Mouse (Mus musculus) adrenal gland, postnatal 10 days (tissue): ENCODE results near the gene Olfr1186. TPM values are rescaled to one million over a fixed set of nuclear protein-coding genes. Genes with fewer than 3 reads are reported as not detected.
"Not testable (repeated sequence)": the region's sequence is repeated elsewhere in the genome, so short reads cannot be mapped to it uniquely, and the experiment has no call there.

Experiments
- DNase-seq: peaks from one replicate; pipeline ENCODE4 v3.0.0; 2021; ENCODE audit warnings: mixed read lengths
- long read RNA-seq, 2 experiments: library from polyadenylated mRNA; stranded (forward); transcript quantifications; one replicate each; pipeline ENCODE4 v2.0.0; 2021
- total RNA-seq, 2 experiments: library from RNA; stranded (reverse); gene quantifications; 2 replicates each; pipeline ENCODE4 v1.2.3; 2021

Gene Olfr1186
- total RNA-seq = not detected
- long read RNA-seq, experiment 1 = 0 reads
- long read RNA-seq, experiment 2 = 0 reads

GRCm38 (mm10) chr2:88518251-88518650 is at the start of gene Olfr1186:
Gene Olfr1186 (plus strand): TSS chr2:88518551.
- no peak for DNase-seq

GRCm38 (mm10) chr2:88483298-88483697 is 35.1 kb upstream of the Olfr1186 start, which contains the start of gene Olfr1184:
Gene Olfr1184 (plus strand): TSS chr2:88483598.
- DNase-seq = no peak

DNA sequence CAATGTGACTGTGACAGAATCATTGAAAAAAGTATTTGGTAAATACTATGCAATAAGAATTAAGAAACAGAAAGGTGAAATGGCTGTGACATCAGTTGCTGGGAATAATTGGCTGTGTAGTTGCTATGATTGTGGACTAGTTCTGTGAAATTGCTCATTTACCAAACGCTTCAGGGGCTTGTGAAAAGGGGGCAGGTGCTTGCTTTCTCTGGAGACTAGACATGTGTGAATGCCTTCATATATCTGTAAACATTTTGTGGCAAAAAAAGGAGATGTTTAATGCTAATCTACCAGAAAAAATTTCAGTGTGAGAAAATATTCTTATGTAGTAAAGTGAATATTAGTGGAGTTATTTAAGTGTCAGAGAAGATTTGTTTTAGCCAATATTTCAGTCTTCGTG is 25.3 kb upstream of the Olfr1186 start, which contains the start of gene Olfr1185-ps1:
Gene Olfr1185-ps1, plus strand, starts transcription at position 301 of the 400 bp plus-strand sequence.
- no peak for DNase-seq

DNA sequence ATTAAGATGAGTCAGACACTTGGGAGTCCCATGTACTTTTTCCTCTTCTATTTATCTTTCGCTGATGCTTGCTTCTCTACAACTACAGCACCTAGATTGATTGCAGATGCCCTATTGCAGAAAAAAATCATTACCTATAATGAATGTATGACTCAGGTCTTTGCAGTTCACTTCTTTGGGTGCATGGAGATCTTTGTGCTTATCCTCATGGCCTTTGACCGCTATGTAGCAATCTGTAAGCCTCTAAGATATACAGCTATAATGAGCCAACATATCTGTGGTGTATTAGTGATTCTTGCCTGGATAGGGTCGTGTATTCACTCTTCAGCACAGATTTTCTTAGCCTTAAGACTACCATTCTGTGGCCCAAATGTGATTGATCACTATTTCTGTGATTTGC is 7.4 kb downstream of the Olfr1186 start:
- no peak for DNase-seq

DNA sequence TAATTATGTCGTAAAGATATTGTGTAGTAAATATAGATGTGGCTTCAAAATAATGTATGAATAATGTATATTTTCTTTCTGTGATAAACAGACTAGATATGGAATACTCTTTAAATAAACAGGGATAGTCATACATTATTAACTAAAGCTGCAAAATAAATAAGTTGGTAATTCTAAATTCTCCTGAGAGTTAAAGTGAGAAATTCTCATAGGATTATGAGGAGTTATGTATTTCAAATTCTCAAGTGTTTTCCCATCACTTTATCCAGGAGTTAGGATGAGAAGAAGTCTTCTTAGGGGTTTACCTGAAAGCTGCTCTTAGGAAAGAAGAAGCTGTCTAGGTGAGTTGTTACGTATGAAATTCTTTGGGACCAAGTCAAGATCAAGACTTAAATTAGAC is 38.3 kb downstream of the Olfr1186 start, which contains the start of gene Olfr1188:
Gene Olfr1188, plus strand, starts transcription at position 301 of the 400 bp plus-strand sequence.
- no peak for DNase-seq

DNA sequence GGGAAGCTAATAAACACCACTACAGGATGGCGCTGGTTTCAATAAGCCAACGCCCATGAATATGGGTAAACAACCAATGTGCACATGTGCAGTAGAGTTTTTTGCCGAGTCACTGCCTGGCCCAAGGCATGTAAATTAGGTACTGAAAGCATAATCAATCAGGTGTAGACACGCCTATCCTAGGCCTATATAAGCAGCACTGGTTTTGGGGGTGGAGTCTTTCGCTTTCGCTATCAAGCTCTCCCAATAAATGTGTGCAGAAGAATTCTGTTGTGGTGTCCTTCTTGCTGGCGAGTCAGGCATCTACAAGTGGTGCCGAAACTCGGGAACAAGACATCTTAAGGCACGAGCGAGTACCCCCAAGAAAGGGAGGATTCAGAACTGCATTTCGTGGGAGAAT is 54.3 kb downstream of the Olfr1186 start:
- DNase-seq = not testable (repeated sequence)

Other genes with a start within 250 kb of the Olfr1186 start
- not detected for gene Olfr1173, start 238.7 kb upstream of the Olfr1186 start, total RNA-seq
- not detected for gene Olfr1174-ps, start 203.4 kb upstream of the Olfr1186 start, total RNA-seq
- not detected for gene Olfr1175-ps, start 191.3 kb upstream of the Olfr1186 start, total RNA-seq
- not detected for gene Olfr1176, start 181.8 kb upstream of the Olfr1186 start, total RNA-seq
- not detected for gene Olfr1177-ps, start 172.1 kb upstream of the Olfr1186 start, total RNA-seq
- gene Olfr1178, start 131.5 kb upstream of the Olfr1186 start, total RNA-seq = not detected
- not detected for gene Olfr1179, start 112.1 kb upstream of the Olfr1186 start, total RNA-seq
- gene Olfr1180, start 99.4 kb upstream of the Olfr1186 start, total RNA-seq = not detected
- gene Olfr1181, start 92.4 kb upstream of the Olfr1186 start, total RNA-seq = not detected
- gene Gm13757, start 69.4 kb upstream of the Olfr1186 start, total RNA-seq = not detected
- not detected for gene Olfr1183, start 63.7 kb upstream of the Olfr1186 start, total RNA-seq
- gene Olfr1184, start 35.0 kb upstream of the Olfr1186 start, total RNA-seq = not detected
- gene Olfr1185-ps1, start 25.2 kb upstream of the Olfr1186 start, total RNA-seq = not detected
- gene Olfr1188, start 38.4 kb downstream of the Olfr1186 start, total RNA-seq = not detected
- not detected for gene Olfr1189, start 67.9 kb downstream of the Olfr1186 start, total RNA-seq
- gene Olfr1191-ps1, start 122.0 kb downstream of the Olfr1186 start, total RNA-seq = under 1 TPM in 1 of 2 experiments, not detected in 1; 0.06 TPM
- gene Olfr1192-ps1, start 130.0 kb downstream of the Olfr1186 start, total RNA-seq = not detected
- not detected for gene Olfr1193, start 157.1 kb downstream of the Olfr1186 start, total RNA-seq
- not detected for gene Olfr1195, start 170.6 kb downstream of the Olfr1186 start, total RNA-seq
- gene Olfr1196, start 186.0 kb downstream of the Olfr1186 start, total RNA-seq = not detected
- gene Olfr1197, start 213.8 kb downstream of the Olfr1186 start, total RNA-seq = not detected
- not detected for gene Olfr1198, start 232.8 kb downstream of the Olfr1186 start, total RNA-seq
- not detected for gene Olfr1199, start 241.9 kb downstream of the Olfr1186 start, total RNA-seq